Mouse (Mus musculus) heart, adult 8-10 months (tissue): Measurements from ENCODE around the gene Litaf. TPM values are rescaled to one million over a fixed set of nuclear protein-coding genes. Genes with fewer than 3 reads are reported as not detected.
"Not testable (repeated sequence)": the region's sequence is repeated elsewhere in the genome, so short reads cannot be mapped to it uniquely, and the experiment has no call there.

ENCODE experiments used
- DNase-seq: peaks from one replicate; pipeline ENCODE4 v3.0.0; 2022; ENCODE audit warnings: low spot score
- total RNA-seq, 4 experiments: library from RNA; stranded (reverse); gene quantifications; 2 replicates each; pipeline ENCODE4 v1.2.4; 2022

The Litaf gene
- total RNA-seq, 4 experiments from 2014 or later, result 12.9 to 20.3 (median 14.4) TPM

GRCm38 (mm10) chr16:10991737-10992089, 74.2 kb downstream of the Litaf start:
- no peak for DNase-seq

DNA sequence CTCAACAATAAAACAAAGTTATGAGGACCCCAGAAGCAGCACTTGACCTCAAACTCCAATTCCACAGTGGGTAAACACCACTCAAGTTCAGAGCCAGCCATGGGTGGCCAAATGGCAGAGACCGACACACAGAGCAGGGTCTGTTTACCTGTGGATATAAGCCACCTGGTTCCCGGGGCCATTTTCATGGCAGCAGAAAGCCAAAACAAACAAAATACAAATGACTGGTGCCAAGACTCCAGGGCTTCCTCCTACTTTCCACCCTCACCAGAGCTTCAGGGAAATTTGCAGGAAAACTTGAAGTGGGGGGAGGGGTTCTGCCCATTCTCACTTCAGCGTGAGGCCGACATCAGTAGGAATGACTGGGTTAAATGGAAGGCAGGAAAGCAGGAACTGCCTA, 75.2 kb downstream of the Litaf start:
- no peak for DNase-seq

DNA sequence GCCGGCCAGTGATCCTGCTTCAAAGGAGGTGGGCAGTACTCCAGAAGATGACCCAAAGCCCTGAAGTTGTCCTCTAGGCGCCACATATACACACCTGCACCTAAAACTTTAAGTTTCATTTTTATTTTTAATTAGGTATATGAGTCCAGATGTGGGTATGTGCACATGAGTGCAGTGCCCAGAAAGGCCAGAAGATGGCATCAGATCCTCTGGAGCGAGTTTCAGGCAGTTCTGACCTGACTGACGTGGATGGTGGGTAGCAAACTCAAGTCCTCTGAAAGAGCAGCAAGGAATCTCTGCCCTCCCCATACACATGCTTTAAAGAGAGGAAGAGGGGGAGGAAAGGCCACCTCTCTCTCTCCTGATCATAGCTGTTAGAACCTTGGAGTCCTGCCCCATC, 76.1 kb downstream of the Litaf start:
- DNase-seq, result no peak

GRCm38 (mm10) chr16:10989361-10989760, 76.6 kb downstream of the Litaf start:
- no peak for DNase-seq

DNA sequence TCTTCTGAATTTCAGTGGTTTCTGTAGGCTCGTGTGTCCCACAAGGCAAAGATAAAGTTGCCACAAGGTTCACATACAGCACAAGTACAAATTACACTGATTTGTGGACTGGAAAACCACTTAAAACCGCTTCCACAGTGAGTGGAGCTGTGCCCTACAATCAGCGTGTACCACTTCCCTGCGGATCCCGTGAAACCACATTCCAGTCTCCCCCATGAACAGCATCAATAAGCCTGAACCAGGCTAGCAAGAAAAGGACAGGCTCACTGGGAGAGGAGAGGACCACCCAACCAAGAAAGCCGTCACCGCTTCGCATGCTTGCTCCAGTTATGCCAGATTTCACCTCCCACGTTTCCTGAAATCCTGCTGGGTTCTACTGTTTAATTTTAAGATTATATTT, 77.7 kb downstream of the Litaf start:
- DNase-seq, result no peak

DNA sequence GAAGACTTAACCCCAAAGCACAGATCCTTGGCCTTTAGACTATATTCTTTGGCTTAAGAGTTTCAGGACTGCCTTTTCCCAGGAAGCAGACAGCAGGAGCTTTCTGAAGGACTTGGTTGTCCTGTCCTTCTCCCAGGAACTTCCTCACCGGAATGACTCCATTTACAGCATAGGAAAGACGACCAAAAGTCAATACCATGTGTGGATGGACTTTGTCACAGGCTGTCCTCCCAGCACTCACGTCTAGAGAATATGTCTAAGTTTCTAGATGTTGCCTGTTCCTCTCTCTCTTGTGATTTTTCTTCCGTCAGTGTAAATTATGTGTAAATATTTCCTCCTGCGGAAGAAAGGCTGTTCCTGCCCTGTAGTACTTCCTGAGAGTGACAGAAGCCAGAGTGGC, 81.4 kb downstream of the Litaf start:
- no peak for DNase-seq

- DNase-seq, result no peak
Measured at GRCm38 (mm10) chr16:10981493-10982070, 84.4 kb downstream of the Litaf start.

GRCm38 (mm10) chr16:10979064-10979803, 86.7 kb downstream of the Litaf start:
- no peak for DNase-seq

GRCm38 (mm10) chr16:10977877-10978276, 88.1 kb downstream of the Litaf start:
- DNase-seq, result no peak

- DNase-seq, result peak; percentile 44
Measured at GRCm38 (mm10) chr16:10976202-10976631, 89.7 kb downstream of the Litaf start.

- DNase-seq, result no peak
Measured at GRCm38 (mm10) chr16:10974939-10975338, 91.0 kb downstream of the Litaf start.

DNA sequence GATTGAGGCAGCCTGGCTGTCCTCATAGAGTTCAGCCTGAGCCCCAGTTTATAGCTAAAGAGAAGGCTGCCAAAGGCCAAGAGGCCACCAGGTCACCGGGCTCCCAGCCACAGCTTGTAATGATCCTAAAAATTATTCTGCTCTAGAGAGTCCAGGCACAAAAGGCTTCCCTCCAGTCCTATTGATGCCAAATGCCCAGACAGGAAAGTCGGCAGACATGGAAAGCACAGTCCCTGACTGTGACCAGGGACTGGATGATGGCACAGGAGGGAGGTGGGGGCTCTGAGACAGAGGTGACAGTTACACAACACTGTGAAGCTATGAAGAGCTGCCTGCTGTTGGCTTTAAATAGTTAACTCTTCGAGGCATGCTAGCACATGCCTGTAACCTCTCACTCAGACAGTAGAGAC, 91.9 kb downstream of the Litaf start:
- DNase-seq, result peak; percentile 60

GRCm38 (mm10) chr16:10972259-10972658, 93.7 kb downstream of the Litaf start:
- DNase-seq, result no peak

DNA sequence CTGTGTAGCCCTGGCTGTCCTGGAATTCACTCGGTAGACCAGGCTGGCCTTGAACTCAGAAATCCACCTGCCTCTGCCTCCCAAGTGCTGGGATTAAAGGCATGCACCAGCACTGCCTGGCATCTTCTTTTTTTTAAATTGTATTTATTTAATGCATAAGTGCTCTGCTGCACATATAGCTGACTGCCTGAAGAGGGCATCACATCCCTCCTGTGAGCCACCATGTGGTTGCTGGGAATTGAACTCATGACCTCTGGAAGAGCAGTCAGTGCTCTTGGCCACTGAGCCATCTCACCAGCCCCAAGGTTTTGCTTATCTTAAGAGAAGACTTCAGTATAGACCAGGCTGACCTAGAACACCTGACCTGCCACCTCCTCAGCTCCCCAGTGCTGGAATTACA, 96.0 kb downstream of the Litaf start:
- DNase-seq, result not testable (repeated sequence)

GRCm38 (mm10) chr16:10969342-10969741, 96.6 kb downstream of the Litaf start:
- no peak for DNase-seq

DNA sequence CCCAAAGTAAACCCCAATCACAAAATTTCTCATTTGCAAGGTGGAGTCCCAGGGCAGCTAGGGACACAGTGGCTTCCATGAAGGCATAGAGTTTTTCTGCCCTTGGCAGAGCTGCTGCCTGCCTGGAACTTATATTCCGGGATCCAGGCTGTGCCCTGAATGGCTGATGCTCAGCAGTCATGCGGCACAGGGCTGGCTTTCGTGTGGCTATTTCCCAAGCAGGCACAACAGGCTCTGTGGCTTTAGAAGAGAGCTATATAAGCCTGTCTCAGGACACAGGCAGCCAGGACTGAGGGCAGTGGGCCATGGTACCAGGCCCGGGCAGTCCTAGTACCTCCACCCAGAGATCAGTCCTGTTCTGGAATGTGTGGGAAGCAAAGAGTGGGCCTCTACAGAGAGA, 97.7 kb downstream of the Litaf start:
- no peak for DNase-seq

- DNase-seq, result no peak
Measured at GRCm38 (mm10) chr16:10967756-10968155, 98.2 kb downstream of the Litaf start.

GRCm38 (mm10) chr16:10967013-10967412, 98.9 kb downstream of the Litaf start:
- DNase-seq, result no peak

DNA sequence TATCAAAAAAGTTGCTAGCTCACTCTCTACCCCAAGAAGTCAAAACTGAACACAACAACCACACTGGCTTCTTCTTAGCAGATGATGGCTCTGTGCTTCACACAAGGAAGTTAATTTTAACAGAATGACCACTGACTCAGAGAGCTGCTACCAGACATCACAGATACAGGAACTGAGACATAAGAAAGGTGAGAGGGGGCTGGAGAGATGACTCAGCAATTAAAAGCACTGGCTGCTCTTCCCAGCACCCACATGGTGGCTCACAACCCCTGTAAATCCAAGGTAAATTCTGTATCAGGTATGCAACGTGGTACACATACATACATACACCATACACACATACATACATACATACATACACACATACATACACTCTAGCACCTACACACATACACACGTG, 100.9 kb downstream of the Litaf start:
- no peak for DNase-seq

DNA sequence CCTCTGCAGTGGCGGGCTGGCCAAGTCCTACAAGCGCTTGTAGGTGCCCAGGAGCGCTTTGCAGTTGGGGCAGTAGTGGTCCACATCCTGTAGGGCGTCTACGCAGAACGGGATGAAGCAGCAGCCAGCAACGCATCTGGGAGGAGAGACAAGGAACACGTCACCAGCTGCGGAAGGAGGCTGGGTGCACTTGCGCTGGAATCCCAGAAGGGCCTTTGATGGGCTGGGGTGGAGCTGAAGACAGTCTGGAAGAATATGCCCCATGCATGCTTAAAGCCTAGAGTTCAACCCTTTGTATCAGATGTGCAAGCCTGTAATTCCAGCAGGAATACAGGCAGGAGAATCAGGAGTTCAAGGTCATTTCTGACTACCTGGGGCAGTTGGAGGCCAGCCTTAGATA, 105.0 kb downstream of the Litaf start:
- DNase-seq, result no peak

DNA sequence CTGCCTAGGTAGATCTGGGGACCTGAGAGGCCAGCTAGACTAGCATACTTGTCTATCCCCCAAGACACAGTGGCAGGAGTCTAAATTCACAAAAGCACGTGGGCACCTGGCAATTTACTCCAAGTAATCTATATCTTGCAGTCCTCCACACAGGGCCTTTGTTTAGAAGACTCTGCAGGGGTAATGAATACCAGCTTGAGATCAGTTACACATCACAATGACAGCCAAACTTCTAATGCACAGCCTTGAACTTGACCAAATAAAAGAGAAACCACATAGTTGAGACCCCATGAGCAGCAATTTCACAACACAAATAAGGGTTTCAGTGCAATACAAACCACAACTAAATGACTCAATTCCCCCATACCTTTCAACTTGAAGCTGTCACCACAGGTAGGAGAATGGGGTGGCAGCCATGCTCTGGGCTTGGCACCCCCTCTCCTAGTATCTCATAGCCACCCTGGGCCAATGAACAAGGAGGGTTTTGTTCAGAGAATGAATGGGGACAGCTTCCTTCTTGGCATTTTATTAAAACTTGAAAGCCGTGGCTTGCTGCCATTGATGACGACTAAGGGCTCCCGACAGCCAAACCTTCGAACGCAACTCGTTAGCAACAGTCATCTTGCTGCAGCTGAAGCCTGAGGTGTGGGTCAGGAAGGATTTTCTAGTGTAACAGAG, 107.1 kb downstream of the Litaf start:
- no peak for DNase-seq

GRCm38 (mm10) chr16:10958307-10958706, 107.7 kb downstream of the Litaf start:
- DNase-seq, result not testable (repeated sequence)

DNA sequence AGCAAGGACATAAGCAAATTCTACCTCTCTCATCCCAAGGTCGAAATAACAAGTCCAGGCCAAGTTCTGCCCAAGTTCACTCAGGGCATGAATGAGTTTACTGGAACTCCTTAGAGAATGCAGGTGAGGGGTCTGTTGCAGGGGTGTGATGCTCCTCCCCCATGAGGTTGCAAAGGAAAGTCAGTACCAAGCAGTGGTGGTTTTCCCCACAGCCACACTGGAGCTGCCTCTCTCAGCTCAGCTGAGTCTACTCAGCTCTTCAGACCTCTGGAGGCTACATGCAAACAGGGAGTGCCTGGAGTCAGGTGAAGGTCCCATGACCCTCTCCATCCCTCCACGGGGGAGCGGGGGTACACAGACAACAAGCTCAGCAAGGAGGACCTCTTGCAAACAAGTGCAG, 108.2 kb downstream of the Litaf start:
- no peak for DNase-seq
